Mouse (Mus musculus) MEL (cell line): ENCODE measurements at regions not wholly inside any gene's neighbourhood (a gene's known extent, or its start where the extent isn't known, plus 50 kb on each side); places are given as distances from the start of the nearest gene placed in this dataset.

Experiments used
- DNase-seq: peaks from one replicate; pipeline ENCODE4 v3.0.0; 2011; ENCODE audit warnings: low read depth, low spot score
- H3K27ac ChIP-seq: 2 replicates; pipeline ENCODE4 v1.5.1; 2012; ENCODE audit warnings: low read depth, mild to moderate bottlenecking, control low read depth, low read length, moderate library complexity; ENCODE audit not compliant: control insufficient read depth
- H3K27me3 ChIP-seq, 2 experiments: fragments of 150-350 bp in 1 of 2; sonication (generic) in 1 of 2; 2 replicates each; pipeline ENCODE4 v1.6.1; 2012; ENCODE audit warnings: low read length in 2 of 2, mild to moderate bottlenecking in 2 of 2, improper control_type of control experiment in 1 of 2, moderate library complexity in 1 of 2; ENCODE audit not compliant: insufficient read depth in 2 of 2, control insufficient read depth in 1 of 2
- H3K36me3 ChIP-seq, 2 experiments: 2 replicates each; pipeline ENCODE4 v1.6.1; 2012 to 2014; ENCODE audit warnings: low read length in 2 of 2, improper control_type of control experiment in 1 of 2, inconsistent platforms in 1 of 2, mild to moderate bottlenecking in 1 of 2; ENCODE audit not compliant: insufficient read depth in 2 of 2, control insufficient read depth in 1 of 2
- H3K4me1 ChIP-seq, 2 experiments: fragments of 150-350 bp in 1 of 2; sonication (generic) in 1 of 2; 2 replicates each; pipeline ENCODE4 v1.6.1; 2012; ENCODE audit warnings: low read length in 2 of 2, improper control_type of control experiment in 1 of 2, mild to moderate bottlenecking in 1 of 2; ENCODE audit not compliant: insufficient read depth in 2 of 2, control insufficient read depth in 1 of 2
- H3K4me3 ChIP-seq, 2 experiments: fragments of 150-350 bp in 1 of 2; sonication (generic) in 1 of 2; 2 replicates each; pipeline ENCODE4 v1.5.1; 2012; ENCODE audit warnings: low read depth in 2 of 2, low read length in 2 of 2, mild to moderate bottlenecking in 2 of 2, moderate library complexity in 2 of 2, control low read depth in 1 of 2, improper control_type of control experiment in 1 of 2; ENCODE audit not compliant: control insufficient read depth in 1 of 2, insufficient read depth in 1 of 2
- H3K79me2 ChIP-seq: 2 replicates; pipeline ENCODE4 v1.6.1; 2012; ENCODE audit warnings: mild to moderate bottlenecking, low read length, moderate library complexity; ENCODE audit not compliant: control insufficient read depth, poor library complexity, insufficient read depth
- H3K9ac ChIP-seq: 2 replicates; pipeline ENCODE4 v1.6.1; 2012; ENCODE audit warnings: low read depth, mild to moderate bottlenecking, control low read depth, low read length, moderate library complexity; ENCODE audit not compliant: control insufficient read depth, poor library complexity, severe bottlenecking
- H3K9me3 ChIP-seq: fragments of 150-350 bp; sonication (generic); replicated peaks from 2 replicates; pipeline ENCODE4 v1.6.1; 2012; ENCODE audit warnings: mild to moderate bottlenecking, low read length, improper control_type of control experiment, moderate library complexity; ENCODE audit not compliant: insufficient read depth
- BHLHE40 ChIP-seq: IDR thresholded peaks from 2 replicates; pipeline ENCODE4 v1.6.1; 2012; ENCODE audit warnings: low read depth, mild to moderate bottlenecking, inconsistent platforms, low read length, improper control_type of control experiment, borderline replicate concordance
- CHD2 ChIP-seq: IDR thresholded peaks from 2 replicates; pipeline ENCODE4 v1.6.1; 2011; ENCODE audit warnings: low read length, improper control_type of control experiment
- CTCF ChIP-seq, 3 experiments: IDR thresholded peaks in 2 of 3; conservative IDR thresholded peaks in 1 of 3; 2 replicates each; pipeline ENCODE4 v1.5.1; 2011 to 2012; ENCODE audit warnings: low read length in 3 of 3, low read depth in 2 of 3, mild to moderate bottlenecking in 2 of 3, improper control_type of control experiment in 1 of 3, inconsistent platforms in 1 of 3, mixed read lengths in 1 of 3, moderate library complexity in 1 of 3; ENCODE audit not compliant: control insufficient read depth in 1 of 3, insufficient read depth in 1 of 3, poor library complexity in 1 of 3, severe bottlenecking in 1 of 3
- E2F4 ChIP-seq: IDR thresholded peaks from 2 replicates; pipeline ENCODE4 v1.6.1; 2011; ENCODE audit warnings: low read depth, low read length, improper control_type of control experiment, borderline replicate concordance
- ELF1 ChIP-seq: IDR thresholded peaks from 2 replicates; pipeline ENCODE4 v1.6.1; 2014; ENCODE audit warnings: low read depth, mild to moderate bottlenecking, inconsistent platforms, low read length, improper control_type of control experiment, moderate library complexity
- EP300 ChIP-seq, 2 experiments: IDR thresholded peaks; 2 replicates each; pipeline ENCODE4 v1.6.1; 2011; ENCODE audit warnings: improper control_type of control experiment in 2 of 2, low read length in 2 of 2, low read depth in 1 of 2, mild to moderate bottlenecking in 1 of 2
- GABPA ChIP-seq: IDR thresholded peaks from 2 replicates; pipeline ENCODE4 v1.6.1; 2012; ENCODE audit warnings: low read depth, mild to moderate bottlenecking, inconsistent platforms, low read length, improper control_type of control experiment, moderate library complexity
- GATA1 ChIP-seq: IDR thresholded peaks from 2 replicates; pipeline ENCODE4 v1.6.1; 2011; ENCODE audit warnings: low read depth, low read length, improper control_type of control experiment
- HCFC1 ChIP-seq: IDR thresholded peaks from 2 replicates; pipeline ENCODE4 v1.6.1; 2012; ENCODE audit warnings: low read depth, mild to moderate bottlenecking, inconsistent platforms, low read length, improper control_type of control experiment, moderate library complexity
- KAT2A ChIP-seq: conservative IDR thresholded peaks from 2 replicates; pipeline ENCODE4 v1.6.1; 2012; ENCODE audit warnings: low read depth, low read length, improper control_type of control experiment, inconsistent platforms
- MEF2A ChIP-seq: IDR thresholded peaks from 2 replicates; pipeline ENCODE4 v1.6.1; 2014; ENCODE audit warnings: low read depth, mild to moderate bottlenecking, inconsistent platforms, low read length, improper control_type of control experiment; ENCODE audit not compliant: poor library complexity, insufficient replicate concordance, severe bottlenecking; ENCODE audit errors: extremely low read depth
- MXI1 ChIP-seq: IDR thresholded peaks from 2 replicates; pipeline ENCODE4 v1.6.1; 2011; ENCODE audit warnings: mild to moderate bottlenecking, low read depth, low read length, improper control_type of control experiment
- MYB ChIP-seq: IDR thresholded peaks from 2 replicates; pipeline ENCODE4 v1.6.1; 2011; ENCODE audit warnings: mild to moderate bottlenecking, low read depth, low read length, improper control_type of control experiment
- NELFE ChIP-seq: IDR thresholded peaks from 2 replicates; pipeline ENCODE4 v1.6.1; 2011; ENCODE audit warnings: low read depth, low read length, improper control_type of control experiment
- NRF1 ChIP-seq: IDR thresholded peaks from 2 replicates; pipeline ENCODE4 v1.6.1; 2014; ENCODE audit warnings: low read depth, mild to moderate bottlenecking, inconsistent platforms, low read length, improper control_type of control experiment, moderate library complexity; ENCODE audit not compliant: poor library complexity, insufficient read depth, severe bottlenecking
- POLR2AphosphoS2 ChIP-seq: IDR thresholded peaks from 2 replicates; pipeline ENCODE4 v1.6.1; 2011; ENCODE audit warnings: low read length, improper control_type of control experiment
- RAD21 ChIP-seq: IDR thresholded peaks from 2 replicates; pipeline ENCODE4 v1.6.1; 2011; ENCODE audit warnings: mild to moderate bottlenecking, low read depth, low read length, improper control_type of control experiment
- RCOR1 ChIP-seq: IDR thresholded peaks from 2 replicates; pipeline ENCODE4 v1.6.1; 2012; ENCODE audit warnings: low read depth, mild to moderate bottlenecking, inconsistent platforms, low read length, improper control_type of control experiment
- SIN3A ChIP-seq: IDR thresholded peaks from 2 replicates; pipeline ENCODE4 v1.6.1; 2012; ENCODE audit warnings: low read length, improper control_type of control experiment, inconsistent platforms
- SMC3 ChIP-seq: IDR thresholded peaks from 2 replicates; pipeline ENCODE4 v1.6.1; 2011; ENCODE audit warnings: low read depth, low read length, improper control_type of control experiment
- TAL1 ChIP-seq: IDR thresholded peaks from 2 replicates; pipeline ENCODE4 v1.6.1; 2012; ENCODE audit warnings: mild to moderate bottlenecking, inconsistent platforms, low read length, moderate library complexity, mixed read lengths
- TBP ChIP-seq: IDR thresholded peaks from 2 replicates; pipeline ENCODE4 v1.8.0; 2011; ENCODE audit warnings: low read depth, low read length, improper control_type of control experiment
- USF1 ChIP-seq: IDR thresholded peaks from 2 replicates; pipeline ENCODE4 v1.6.1; 2014; ENCODE audit warnings: low read depth, mild to moderate bottlenecking, inconsistent platforms, low read length, improper control_type of control experiment, moderate library complexity
- ZC3H11A ChIP-seq: IDR thresholded peaks from 2 replicates; pipeline ENCODE4 v1.6.1; 2012; ENCODE audit warnings: low read depth, mild to moderate bottlenecking, inconsistent platforms, low read length, improper control_type of control experiment
- ZKSCAN1 ChIP-seq: IDR thresholded peaks from 2 replicates; pipeline ENCODE4 v1.6.1; 2012; ENCODE audit warnings: low read depth, mild to moderate bottlenecking, inconsistent platforms, low read length, improper control_type of control experiment, moderate library complexity
- ZNF384 ChIP-seq: IDR thresholded peaks from 2 replicates; pipeline ENCODE4 v1.6.1; 2012; ENCODE audit warnings: low read depth, mild to moderate bottlenecking, inconsistent platforms, low read length, improper control_type of control experiment

DNA sequence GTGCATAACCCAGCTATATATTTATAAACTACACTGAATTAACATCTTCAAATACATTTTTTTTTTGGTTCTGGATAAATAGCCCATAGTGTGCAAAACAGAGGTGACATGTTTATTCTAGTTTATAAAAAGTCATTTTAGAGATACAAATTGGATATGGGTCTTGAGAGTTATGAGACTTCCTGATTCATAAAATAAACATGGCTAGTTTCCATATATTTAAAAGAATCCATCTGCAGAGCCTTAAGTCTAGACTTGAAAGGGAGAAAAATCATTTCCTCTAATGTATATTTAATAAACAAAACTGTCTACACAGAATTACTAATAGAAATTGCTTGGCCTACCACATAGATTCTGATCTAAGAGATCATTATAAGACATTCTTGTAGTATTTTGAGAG, 287.3 kb downstream of the Grxcr1 start:
- no peak overlapping the region for H3K27ac ChIP-seq
- no peaks in the 10 kb centered on the region for H3K36me3 ChIP-seq
- no peak for DNase-seq
- no peak for TF ChIP-seq TAL1
- no peak for TF ChIP-seq SMC3
- TF ChIP-seq GATA1, result no peak
- no peak for TF ChIP-seq E2F4
- no peak for TF ChIP-seq RAD21
- no peak for TF ChIP-seq NELFE
- no peak for TF ChIP-seq ZC3H11A
- TF ChIP-seq SIN3A, result no peak
- no peak for TF ChIP-seq GABPA
- TF ChIP-seq CHD2, result no peak
- TF ChIP-seq NRF1, result no peak
- TF ChIP-seq MYB, result no peak
- TF ChIP-seq MXI1, result no peak
- TF ChIP-seq USF1, result no peak
- TF ChIP-seq POLR2AphosphoS2, result no peak
- TF ChIP-seq TBP, result no peak
- TF ChIP-seq CTCF (IDR thresholded peaks at IDR 0.05 in 2 of 3, conservative IDR thresholded peaks at IDR 0.05 in 1 of 3; ENCODE audit: control insufficient read depth in 1 of 3, insufficient read depth in 1 of 3, low read depth in 2 of 3, low read length in 3 of 3, poor library complexity in 1 of 3, severe bottlenecking in 1 of 3), result no peak
- TF ChIP-seq KAT2A, result no peak
- TF ChIP-seq BHLHE40, result no peak
- H3K27me3 ChIP-seq, result no peaks in the 10 kb centered on the region
- no peaks in the 10 kb centered on the region for H3K9me3 ChIP-seq
- no peak overlapping the region for H3K9ac ChIP-seq
- no peaks in the 10 kb centered on the region for H3K4me1 ChIP-seq
- H3K79me2 ChIP-seq, result no peaks in the 10 kb centered on the region
- no peak overlapping the region for H3K4me3 ChIP-seq

DNA sequence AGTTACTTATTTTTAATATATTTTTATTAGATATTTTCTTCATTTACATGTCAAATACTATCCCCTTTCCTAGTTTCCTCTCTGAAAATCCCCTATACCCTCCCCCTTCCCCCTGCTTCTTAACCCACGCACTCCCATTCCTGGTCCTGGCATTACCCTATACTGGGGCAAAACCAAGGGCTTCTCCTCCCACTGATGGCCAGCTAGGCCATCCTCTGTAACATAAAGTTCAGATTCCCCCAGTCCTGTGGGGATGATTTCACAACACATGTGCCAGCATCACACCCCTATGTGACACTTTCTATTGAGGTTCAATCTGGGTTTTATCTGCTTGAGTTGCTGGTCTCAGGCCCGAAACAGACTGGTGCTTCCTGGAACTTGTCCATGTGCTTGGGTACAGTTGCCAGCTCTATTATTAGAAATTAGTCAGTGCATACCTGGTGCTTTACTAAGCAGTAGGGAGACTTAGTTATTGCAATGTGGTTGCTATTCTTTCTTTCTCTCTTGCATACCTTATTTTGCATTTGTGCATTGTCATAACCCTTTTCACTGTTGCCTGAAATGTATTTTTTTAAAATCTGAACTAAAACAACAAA, 295.5 kb downstream of the Grxcr1 start:
- no peak for DNase-seq
- Histone ChIP-seq H3K27me3 (no peaks in the 10 kb centered on the region), H3K36me3 (no peaks in the 10 kb centered on the region), H3K4me1 (no peaks in the 10 kb centered on the region), H3K9ac (no peak overlapping the region), H3K79me2 (no peaks in the 10 kb centered on the region), H3K27ac (no peak overlapping the region), H3K9me3 (no peaks in the 10 kb centered on the region), H3K4me3 (no peak overlapping the region)
- no peak for TF ChIP-seq ELF1
- TF ChIP-seq SIN3A, result no peak
- no peak for TF ChIP-seq HCFC1
- no peak for TF ChIP-seq MEF2A
- no peak for TF ChIP-seq ZKSCAN1
- TF ChIP-seq EP300 (IDR thresholded peaks at IDR 0.05; ENCODE audit: low read depth in 1 of 2, low read length in 2 of 2), result no peak
- no peak for TF ChIP-seq SMC3
- TF ChIP-seq ZNF384, result no peak
- TF ChIP-seq RAD21, result no peak
- TF ChIP-seq RCOR1, result no peak
